Mouse (Mus musculus) heart, postnatal 4 days (tissue): ENCODE data around the gene Zdhhc20. TPM values are rescaled to one million over a fixed set of nuclear protein-coding genes. Genes with fewer than 3 reads are reported as not detected.

Source experiments
- DNase-seq: peaks from one replicate; pipeline ENCODE4 v3.0.0; 2021
- microRNA-seq, 2 experiments: library from miRNA; unstranded; fragments of <30 nt; microRNA quantifications; one replicate each; pipeline ENCODE4 v1.2.0; 2021 to 2022
- total RNA-seq, 2 experiments: library from RNA; stranded (reverse); gene quantifications; 2 replicates each; pipeline ENCODE4 v1.2.3; 2021

Gene Zdhhc20
- total RNA-seq, 2 experiments from 2014 or later = 26.2 to 27.7 TPM

- no peak for DNase-seq
Measured at GRCm38 (mm10) chr14:57820839-57821238, 69.2 kb downstream of the Zdhhc20 start.

GRCm38 (mm10) chr14:57811844-57812243 lies 78.2 kb downstream of the Zdhhc20 start:
- DNase-seq = no peak

GRCm38 (mm10) chr14:57810886-57811285 lies 79.2 kb downstream of the Zdhhc20 start:
- no peak for DNase-seq

GRCm38 (mm10) chr14:57808558-57808957 lies 81.5 kb downstream of the Zdhhc20 start:
- peak; percentile 13 for DNase-seq

- no peak for DNase-seq
Measured at GRCm38 (mm10) chr14:57803731-57804130, 86.3 kb downstream of the Zdhhc20 start.

GRCm38 (mm10) chr14:57797991-57798931 lies 91.8 kb downstream of the Zdhhc20 start, which contains the start of gene Sap18:
Gene Sap18, plus strand, starts transcription at chr14:57798180.
- DNase-seq = peak; percentile 97

GRCm38 (mm10) chr14:57797551-57797950 lies 92.5 kb downstream of the Zdhhc20 start:
- DNase-seq = no peak

GRCm38 (mm10) chr14:57791171-57791570 lies 98.9 kb downstream of the Zdhhc20 start:
- no peak for DNase-seq

GRCm38 (mm10) chr14:57789759-57790158 lies 100.3 kb downstream of the Zdhhc20 start:
- DNase-seq = no peak

- DNase-seq = no peak
Measured at GRCm38 (mm10) chr14:57789311-57789710, 100.8 kb downstream of the Zdhhc20 start.

- no peak for DNase-seq
Measured at GRCm38 (mm10) chr14:57787406-57787805, 102.7 kb downstream of the Zdhhc20 start.

Small RNA genes lying within 50 kb of the gene (microRNA-seq; reads per million reads assigned to microRNA genes)
- 0.69 to 1.2 reads per million in 2 experiments for gene Mir3077

Other genes starting within 250 kb of the Zdhhc20 start
- gene Xpo4, start 224.8 kb downstream of the Zdhhc20 start, total RNA-seq = 10 to 100 TPM; 19.9 to 21.9 TPM
- gene Gm49361, start 144.2 kb downstream of the Zdhhc20 start, total RNA-seq = under 1 TPM; 0.36 to 0.50 TPM
- gene Lats2, start 131.9 kb downstream of the Zdhhc20 start, total RNA-seq = 10 to 100 TPM; 53.8 to 56.0 TPM
- gene Sap18, start 92.1 kb downstream of the Zdhhc20 start, total RNA-seq = 10 to 100 TPM; 77.1 to 91.9 TPM
- gene Ska3, start 64.1 kb downstream of the Zdhhc20 start, total RNA-seq = 10 to 100 TPM in 1 of 2 experiments, 1 to 10 TPM in 1; 9.0 to 10.9 TPM
- gene Mrpl57, start 64.0 kb downstream of the Zdhhc20 start, total RNA-seq = 10 to 100 TPM; 67.3 to 84.0 TPM
- gene Micu2, start 109.0 kb upstream of the Zdhhc20 start, total RNA-seq = 10 to 100 TPM; 70.5 to 73.4 TPM
- 1 to 10 TPM; 7.7 to 8.3 TPM for gene Fgf9, start 180.3 kb upstream of the Zdhhc20 start, total RNA-seq